Mouse (Mus musculus) lung, embryonic 14.5 days (tissue): ENCODE data around the gene Fbxo11. TPM values are rescaled to one million over a fixed set of nuclear protein-coding genes. Genes with fewer than 3 reads are reported as not detected.
"Not testable (repeated sequence)": the region's sequence is repeated elsewhere in the genome, so short reads cannot be mapped to it uniquely, and the experiment has no call there.

Experiments used
- ATAC-seq: fragments of 200-750 bp; cut with Nextera tagmentation; 2 replicates; pipeline ENCODE4 v1.8.0; 2017; ENCODE audit warnings: mild to moderate bottlenecking, moderate TSS enrichment, moderate library complexity; ENCODE audit not compliant: insufficient read depth
- DNase-seq: peaks from one replicate; pipeline ENCODE4 v3.0.0-alpha.2; 2015
- H3K27ac ChIP-seq: fragments of 300-500 bp; sonication (generic); 2 replicates; pipeline ENCODE4 v1.5.1; 2014; ENCODE audit warnings: low read depth, mild to moderate bottlenecking, moderate library complexity
- H3K27me3 ChIP-seq: fragments of 300-500 bp; sonication (generic); 2 replicates; pipeline ENCODE4 v1.6.1; 2014; ENCODE audit warnings: low read length, control low read depth; ENCODE audit not compliant: insufficient read depth
- H3K36me3 ChIP-seq: fragments of 300-500 bp; sonication (generic); 2 replicates; pipeline ENCODE4 v1.6.1; 2014; ENCODE audit warnings: control low read depth; ENCODE audit not compliant: insufficient read depth
- H3K4me1 ChIP-seq: fragments of 300-500 bp; sonication (generic); 2 replicates; pipeline ENCODE4 v1.6.1; 2014; ENCODE audit warnings: antibody characterized with exemption, control low read depth; ENCODE audit not compliant: insufficient read depth
- H3K4me2 ChIP-seq: fragments of 300-500 bp; sonication (generic); 2 replicates; pipeline ENCODE4 v1.6.1; 2014; ENCODE audit warnings: mild to moderate bottlenecking
- H3K4me3 ChIP-seq: fragments of 300-500 bp; sonication (generic); 2 replicates; pipeline ENCODE4 v1.5.1; 2014; ENCODE audit warnings: low read depth, low read length
- H3K9ac ChIP-seq: fragments of 300-500 bp; sonication (generic); 2 replicates; pipeline ENCODE4 v1.6.1; 2014
- H3K9me3 ChIP-seq: fragments of 300-500 bp; sonication (generic); 2 replicates; pipeline ENCODE4 v1.6.1; 2016; ENCODE audit warnings: low read depth, low read length, control low read depth
- CTCF ChIP-seq: IDR thresholded peaks from 2 replicates; pipeline ENCODE4 v1.5.1; 2016; ENCODE audit warnings: antibody characterized with exemption, low read depth
- WGBS: fragments of 180-500 bp; shearing (Covaris S2); extraction: QIAGEN DNeasy Blood & Tissue Kit; methylation state at CpG from one replicate; pipeline ENCODE4 v1.1.7; 2014; 5-methylcytosine and 5-hydroxymethylcytosine counted together
- polyA plus RNA-seq: library from polyadenylated mRNA; unstranded; fragments of >200 nt; fragmentation: Nextera tagmentation; extraction: Ambion mirVana; gene quantifications from 2 replicates; pipeline ENCODE4 v1.2.1, GENCODE M21; 2014

Fbxo11 gene
- polyA plus RNA-seq, 1 experiment from 2014 or later = 27.1 TPM

- H3K4me1 ChIP-seq = peaks cover 6% of the 10 kb centered on the region; the same call in 1 of the 2 replicates
- peak overlapping the region; percentile 94; the same call in 1 of the 2 replicates for H3K4me3 ChIP-seq
- 68% methylated on average over 10 of the region's 10 CpGs for WGBS
- no peaks in the 10 kb centered on the region for H3K9me3 ChIP-seq
- DNase-seq (peak; percentile 34), ATAC-seq (no peak)
- H3K9ac ChIP-seq = no peak overlapping the region
- TF ChIP-seq CTCF = no peak
- no peak overlapping the region for H3K27ac ChIP-seq
- H3K27me3 ChIP-seq = no peaks in the 10 kb centered on the region
- peak overlapping the region; percentile 72 for H3K4me2 ChIP-seq
- peaks cover 17% of the 10 kb centered on the region for H3K36me3 ChIP-seq
Observed at GRCm38 (mm10) chr17:87973261-87974167, 91.6 kb downstream of the Fbxo11 start.

GRCm38 (mm10) chr17:87972856-87973255, 92.2 kb downstream of the Fbxo11 start:
- TF ChIP-seq CTCF = no peak
- Histone ChIP-seq H3K4me1 (peaks cover 6% of the 10 kb centered on the region; the same call in 1 of the 2 replicates), H3K4me2 (no peak overlapping the region), H3K9me3 (no peaks in the 10 kb centered on the region), H3K4me3 (no peak overlapping the region), H3K27me3 (no peaks in the 10 kb centered on the region), H3K36me3 (peaks cover 10% of the 10 kb centered on the region; the same call in 1 of the 2 replicates), H3K27ac (no peak overlapping the region), H3K9ac (no peak overlapping the region)
- DNase-seq (no peak), ATAC-seq (no peak)
- 51% methylated on average over 5 of the region's 5 CpGs for WGBS

- not testable (repeated sequence) for H3K4me3 ChIP-seq, H3K36me3 ChIP-seq, H3K4me2 ChIP-seq, H3K27me3 ChIP-seq, H3K4me1 ChIP-seq, H3K9ac ChIP-seq, ATAC-seq, H3K9me3 ChIP-seq, DNase-seq, H3K27ac ChIP-seq
- WGBS = 78% methylated on average over 15 of the region's 15 CpGs
Observed at GRCm38 (mm10) chr17:87971696-87972591, 93.1 kb downstream of the Fbxo11 start.

GRCm38 (mm10) chr17:87968483-87968926, 96.6 kb downstream of the Fbxo11 start:
- peak; percentile 74 for ATAC-seq
- WGBS = 28% methylated on average over 6 of the region's 8 CpGs
- peak; percentile 31; the same call in 1 of the 2 replicates for TF ChIP-seq CTCF
- not testable (repeated sequence) for H3K9ac ChIP-seq, DNase-seq, H3K27me3 ChIP-seq, H3K4me1 ChIP-seq, H3K36me3 ChIP-seq, H3K27ac ChIP-seq, H3K4me3 ChIP-seq, H3K4me2 ChIP-seq, H3K9me3 ChIP-seq

DNA sequence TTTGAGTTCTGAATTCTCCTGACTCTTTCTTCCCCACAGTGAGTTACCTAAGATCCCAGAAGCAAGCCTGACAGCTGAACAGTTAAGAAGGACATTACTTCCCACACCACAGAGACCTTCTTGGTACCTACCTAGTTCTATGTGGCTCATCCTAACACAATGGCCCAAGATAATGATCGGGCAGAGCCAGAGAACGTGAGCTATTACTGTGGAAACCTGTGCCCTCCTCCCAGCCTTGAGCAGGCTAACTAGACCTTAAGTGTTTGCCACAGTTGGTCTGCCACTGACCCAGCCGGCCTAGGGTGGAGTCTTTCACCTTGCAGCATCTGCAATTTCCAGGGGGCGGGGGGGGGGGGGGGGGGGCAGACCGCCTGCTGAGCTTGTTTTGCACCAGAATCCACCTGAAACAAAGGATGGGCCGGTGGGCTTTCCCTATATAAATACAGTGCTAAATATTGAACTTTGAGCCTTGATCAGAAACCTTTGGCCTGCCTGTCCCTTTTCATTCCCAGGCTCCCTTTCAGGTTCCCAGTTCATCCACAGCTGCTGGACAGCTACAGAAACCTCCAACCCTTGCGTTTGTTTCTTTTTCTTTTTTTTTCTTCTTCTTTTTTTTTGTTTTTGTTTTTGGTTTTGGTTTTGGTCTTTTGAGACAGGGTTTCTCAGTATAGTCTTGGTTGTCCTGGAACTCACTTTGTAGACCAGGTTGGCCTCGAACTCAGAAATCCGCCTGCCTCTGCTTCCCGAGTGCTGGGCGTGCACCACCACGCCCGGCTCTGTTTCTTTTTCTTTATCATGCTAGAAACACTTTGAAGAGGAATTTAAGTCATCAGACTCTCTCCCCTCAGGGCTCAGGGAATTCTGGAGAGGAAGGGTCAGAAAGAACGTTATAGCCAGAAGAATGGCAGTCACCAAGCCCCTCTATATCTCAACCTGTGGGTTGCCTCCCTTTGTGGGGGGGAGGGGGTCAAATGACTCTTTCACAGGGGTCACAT, 101.7 kb downstream of the Fbxo11 start:
- Histone ChIP-seq H3K27me3 (no peaks in the 10 kb centered on the region), H3K4me2 (no peak overlapping the region), H3K4me3 (no peak overlapping the region), H3K9me3 (no peaks in the 10 kb centered on the region), H3K9ac (no peak overlapping the region), H3K27ac (no peak overlapping the region), H3K4me1 (no peaks in the 10 kb centered on the region), H3K36me3 (no peaks in the 10 kb centered on the region)
- DNase-seq = no peak
- no peak for ATAC-seq
- whole genome bisulfite sequencing = 86% methylated on average over 14 of the region's 14 CpGs
- no peak for TF ChIP-seq CTCF

DNA sequence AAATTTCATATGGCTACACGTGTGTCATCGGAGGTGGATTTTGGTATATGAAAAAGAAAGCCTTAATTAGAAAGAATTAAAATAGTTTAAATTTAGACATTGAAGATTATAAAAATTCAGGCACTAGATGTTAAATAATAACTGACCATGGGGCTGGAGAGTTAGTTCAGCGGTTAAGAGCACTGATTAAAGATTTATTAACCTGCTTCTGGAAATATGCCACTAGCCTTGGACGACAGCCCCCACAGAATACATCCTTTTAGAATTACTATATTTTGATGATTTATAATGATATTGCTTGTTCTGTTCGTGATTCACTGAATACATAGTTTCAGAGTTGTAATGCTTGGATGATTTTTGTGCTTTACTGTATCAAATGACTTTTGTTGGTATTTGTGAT, 105.2 kb downstream of the Fbxo11 start:
- WGBS = 79% methylated on average over 5 of the region's 5 CpGs
- not testable (repeated sequence) for H3K27me3 ChIP-seq, ATAC-seq, DNase-seq, H3K27ac ChIP-seq, H3K9ac ChIP-seq, H3K4me2 ChIP-seq, H3K9me3 ChIP-seq, H3K4me3 ChIP-seq, H3K36me3 ChIP-seq, H3K4me1 ChIP-seq

DNA sequence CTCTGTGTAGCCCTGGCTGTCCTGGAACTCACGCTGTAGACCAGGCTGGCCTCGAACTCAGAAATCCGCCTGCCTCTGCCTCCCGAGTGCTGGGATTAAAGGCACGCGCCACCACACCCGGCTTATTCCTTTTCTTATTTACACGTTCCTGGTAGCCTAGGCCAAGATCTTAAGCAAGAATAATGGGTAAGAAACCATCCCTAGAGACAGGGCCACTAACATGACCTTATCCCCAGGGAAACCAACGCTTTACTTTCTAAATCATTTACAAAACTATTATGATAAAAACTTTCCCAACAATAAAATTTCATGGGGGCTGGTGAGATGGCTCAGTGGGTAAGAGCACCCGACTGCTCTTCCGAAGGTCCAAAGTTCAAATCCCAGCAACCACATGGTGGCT, 105.7 kb downstream of the Fbxo11 start:
- not testable (repeated sequence) for H3K27ac ChIP-seq, H3K9ac ChIP-seq, H3K36me3 ChIP-seq, H3K4me3 ChIP-seq, DNase-seq, H3K9me3 ChIP-seq, ATAC-seq, H3K27me3 ChIP-seq, H3K4me1 ChIP-seq, H3K4me2 ChIP-seq
- 91% methylated on average over 11 of the region's 11 CpGs for WGBS
